Mouse (Mus musculus): ENCODE results near the gene Ccdc187.

Ccdc187 gene

DNA sequence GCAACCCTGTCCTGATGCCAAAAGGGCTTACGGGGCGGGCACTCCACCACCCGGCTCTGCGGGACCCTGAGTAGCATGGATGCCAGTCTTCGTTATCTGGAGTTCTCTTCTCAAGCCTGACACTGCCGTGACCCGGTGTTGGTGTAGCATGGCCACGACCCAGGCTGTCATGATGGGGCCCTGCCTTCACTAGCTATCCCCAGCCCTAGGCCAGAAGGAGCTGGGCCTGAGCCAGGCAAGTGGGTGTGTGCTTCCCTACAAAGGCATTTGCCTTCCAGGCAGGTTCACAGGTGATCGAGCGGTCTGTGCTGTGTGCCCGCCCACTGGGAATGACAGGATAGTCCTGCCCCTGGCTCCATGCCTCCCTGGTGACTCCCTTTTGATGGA lies 21.6 kb upstream of the Ccdc187 start:
- DNase-seq = peak; percentile 57 to 72

DNA sequence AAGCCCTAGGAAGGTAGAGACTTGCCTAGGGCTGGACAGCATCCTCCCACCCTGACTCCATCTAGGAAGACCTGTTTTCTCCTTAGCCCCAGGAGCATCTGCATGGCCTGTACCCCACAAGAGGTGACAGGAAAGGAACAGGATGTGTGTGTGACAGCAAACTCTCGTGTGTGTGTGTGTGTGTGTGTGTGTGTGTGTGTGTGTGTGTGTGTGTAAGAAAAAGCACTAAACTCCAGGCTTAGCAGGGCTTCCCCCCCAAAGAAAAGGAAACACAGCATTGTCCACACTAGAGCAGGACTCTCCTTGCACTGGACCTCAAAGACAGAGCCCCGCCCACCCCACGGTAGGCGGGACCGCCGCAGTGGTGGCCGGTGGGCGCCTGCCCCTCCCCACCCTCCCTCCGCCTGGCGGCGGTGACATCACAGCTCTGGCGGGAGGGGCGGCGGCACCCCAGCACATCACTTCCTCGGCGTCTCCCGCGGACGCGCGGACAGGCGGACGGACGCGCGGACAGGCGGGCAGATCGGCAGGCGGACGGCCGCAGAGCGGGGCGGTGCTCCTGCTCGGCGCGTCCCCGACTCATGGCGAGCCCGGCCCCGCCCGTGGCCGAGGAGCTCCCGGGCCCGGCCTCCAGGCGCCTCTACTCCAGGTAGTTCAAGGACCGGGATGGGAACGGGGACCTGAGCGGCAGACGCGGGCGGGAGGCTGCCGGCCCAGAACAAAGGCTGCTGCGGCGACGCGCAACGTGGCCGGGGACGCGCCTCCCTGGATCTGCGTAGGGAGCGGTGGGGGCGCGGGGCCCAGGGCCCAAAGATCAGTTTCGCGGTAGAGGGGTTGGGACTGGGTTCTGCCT lies 20.9 kb upstream of the Ccdc187 start, which contains the start of gene Gpsm1:
Gene Gpsm1 (plus strand): TSS at position 444 of the 853 bp plus-strand sequence.
- DNase-seq = peak; percentile 85 to 91

DNA sequence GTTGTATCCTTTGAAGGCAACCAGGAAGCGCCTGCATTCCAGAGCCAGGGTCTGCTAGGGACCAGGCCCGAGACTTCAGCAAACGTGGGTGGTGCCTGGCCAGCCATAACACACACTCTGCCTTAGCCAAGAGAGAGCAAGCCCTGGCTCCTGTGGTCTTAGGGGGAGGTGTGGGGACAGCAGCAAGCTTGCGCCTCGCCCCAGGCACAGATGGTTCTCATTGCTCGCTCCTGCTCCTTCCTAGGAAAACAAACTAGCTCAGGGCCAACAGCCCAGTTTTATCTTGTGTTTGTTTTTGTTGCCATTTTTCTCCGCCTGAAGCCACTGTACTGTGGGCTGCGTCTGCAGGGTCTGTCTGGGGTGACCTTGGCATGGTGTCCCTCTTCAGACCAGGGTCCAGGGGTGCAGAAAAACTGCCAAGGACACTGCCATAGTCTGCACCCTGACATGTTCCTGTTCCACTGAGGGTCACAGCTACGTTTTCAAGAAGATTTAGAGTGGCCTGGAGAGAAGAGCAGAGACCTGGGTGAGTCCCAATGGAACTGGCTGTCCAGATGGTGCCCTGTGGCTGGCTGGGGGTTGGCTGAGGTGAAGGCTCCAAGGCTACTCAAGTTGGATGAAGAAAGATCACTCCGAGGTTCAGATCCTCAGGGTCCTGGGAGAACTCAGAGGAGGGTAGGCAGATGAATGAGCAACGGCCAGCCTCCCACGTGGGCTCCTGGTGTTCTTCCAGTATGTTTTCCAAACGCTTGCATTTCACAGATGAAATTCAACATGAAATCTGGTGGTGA lies 20.1 kb upstream of the Ccdc187 start:
- DNase-seq = peak; percentile 43 to 64

DNA sequence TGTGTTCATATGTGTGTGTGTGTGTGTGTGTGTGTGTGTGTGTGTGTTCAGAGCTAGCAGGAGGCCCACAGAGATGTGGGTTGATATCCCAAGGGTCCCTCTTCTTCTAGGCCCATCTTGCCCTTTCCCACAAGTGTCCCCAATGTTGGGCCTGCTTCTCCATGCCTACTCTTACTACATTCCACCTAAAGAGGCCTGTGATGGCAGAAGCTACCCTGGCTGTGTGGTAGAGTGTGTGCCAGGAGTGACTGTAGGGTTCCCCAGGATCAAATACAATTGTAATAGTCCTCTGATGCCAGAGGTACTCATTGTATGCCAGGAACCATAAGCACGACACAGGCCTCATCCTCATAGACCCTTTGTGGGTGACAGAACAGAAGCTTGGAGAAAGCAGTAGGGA lies 19.0 kb upstream of the Ccdc187 start:
- DNase-seq = no peak

DNA sequence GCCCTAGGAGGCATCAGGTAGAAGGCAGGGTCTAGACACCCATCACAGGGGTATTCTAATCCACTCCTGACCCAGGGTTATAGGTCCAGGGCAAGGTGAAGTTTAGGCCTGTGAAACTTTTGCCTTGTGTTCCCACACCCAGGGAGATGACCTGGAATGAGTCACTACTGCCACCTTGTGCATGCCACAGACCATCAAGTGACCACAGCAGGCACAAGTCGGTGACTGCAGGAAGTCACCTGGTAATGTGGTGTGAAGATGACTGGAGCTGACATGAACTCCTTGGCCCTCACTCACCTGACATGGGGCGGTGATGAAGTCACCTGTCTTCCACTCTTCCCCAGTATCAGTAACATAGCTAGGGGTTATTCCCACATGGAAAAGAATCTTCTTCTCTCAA lies 18.5 kb upstream of the Ccdc187 start:
- peak in 1 of 2 experiments; percentile 34 for DNase-seq

DNA sequence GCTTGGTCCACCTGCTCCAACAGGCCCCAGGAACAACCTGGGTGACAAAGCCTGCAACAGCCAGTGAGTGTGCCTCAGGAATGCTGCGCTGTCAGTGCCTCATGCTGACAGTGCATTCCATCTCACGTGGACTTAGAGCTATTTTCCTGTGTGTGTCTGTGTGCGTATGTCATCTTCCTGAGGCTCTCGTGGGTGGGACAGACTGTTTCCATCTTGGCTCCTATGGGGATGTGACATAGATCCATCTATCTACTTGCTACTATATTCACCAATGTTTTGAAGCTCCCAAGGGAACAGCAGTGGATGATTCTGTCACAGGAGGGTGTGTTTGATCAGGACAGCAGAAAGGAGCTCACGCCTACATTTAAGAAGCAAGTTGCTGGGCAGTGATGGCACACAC lies 17.6 kb upstream of the Ccdc187 start:
- DNase-seq = no peak

DNA sequence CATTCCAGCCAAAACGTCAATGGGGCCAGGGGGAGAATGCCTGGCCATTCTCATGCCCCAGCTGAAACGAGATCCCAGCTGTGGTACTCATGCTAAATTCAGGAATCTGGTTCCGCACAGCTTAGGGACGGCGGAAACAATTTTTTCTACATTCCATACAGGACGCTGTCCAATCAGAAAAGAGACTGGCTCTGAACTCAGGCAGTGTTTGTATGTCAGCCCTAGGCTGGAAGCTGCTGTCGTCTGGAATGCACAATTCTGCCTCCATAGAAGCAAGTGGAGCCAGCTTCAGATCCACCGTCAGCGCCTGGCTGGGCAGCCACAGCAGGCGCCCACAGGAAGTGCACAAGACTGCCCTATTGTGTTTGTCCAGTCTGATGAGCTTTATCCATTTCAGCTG lies 15.4 kb upstream of the Ccdc187 start:
- DNase-seq = peak; percentile 22 to 44

DNA sequence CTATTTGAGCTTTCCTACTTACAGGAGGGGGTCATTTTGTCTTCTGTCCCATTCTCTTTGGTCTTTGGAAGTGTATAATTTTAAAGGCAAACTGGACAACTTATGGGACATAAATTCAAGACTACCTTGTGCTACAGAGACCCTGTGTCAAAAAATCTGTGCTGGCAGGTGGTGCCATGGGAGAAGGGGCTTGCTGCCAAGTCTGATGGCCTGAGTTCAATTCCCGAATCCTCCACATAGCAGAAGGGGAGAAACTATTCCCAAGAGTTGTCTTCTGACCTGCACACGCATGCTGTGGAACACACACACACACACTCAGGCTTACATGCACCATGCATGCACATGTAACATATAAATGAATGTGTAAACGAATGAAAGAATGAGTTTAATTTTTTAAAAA lies 12.3 kb upstream of the Ccdc187 start:
- DNase-seq = no peak

DNA sequence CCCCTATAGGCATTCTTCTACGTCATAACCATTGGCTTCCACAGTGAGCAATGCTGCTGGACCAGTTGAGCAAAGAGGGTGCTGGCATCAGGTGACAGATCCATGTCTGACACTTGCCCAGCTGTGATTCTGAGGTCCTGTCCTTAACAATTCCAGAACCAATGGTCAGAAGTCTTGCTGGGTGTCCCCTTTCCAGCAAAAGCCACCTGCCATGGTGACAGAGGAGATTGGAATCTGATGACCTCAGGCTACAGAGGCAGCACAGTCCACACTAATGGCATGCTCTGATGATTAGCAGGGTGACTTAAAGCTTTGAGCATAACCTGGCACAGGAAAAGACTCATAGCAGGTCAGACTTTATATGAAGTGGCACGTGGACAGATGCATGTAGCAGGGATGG lies 11.2 kb upstream of the Ccdc187 start:
- DNase-seq = no peak

DNA sequence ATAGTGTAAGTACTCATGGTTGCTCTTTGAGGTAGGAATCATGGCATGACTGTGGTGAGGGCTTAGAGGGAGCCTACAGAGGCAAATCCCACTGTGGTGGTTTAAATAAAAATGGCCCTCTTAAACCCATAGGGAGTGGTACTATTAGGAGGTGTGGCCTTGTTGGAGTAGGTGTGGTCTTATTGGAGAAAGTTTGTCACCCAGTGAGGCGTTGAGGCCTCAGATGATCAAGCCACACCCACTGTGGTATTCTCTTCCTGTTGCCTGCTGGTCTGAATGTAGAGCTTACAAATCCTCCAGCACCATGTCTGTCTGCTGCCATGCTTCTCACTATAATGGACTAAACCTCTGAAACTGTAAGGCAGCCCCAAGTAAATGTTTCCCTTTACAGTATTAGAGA lies 10.4 kb upstream of the Ccdc187 start:
- DNase-seq = no peak

DNA sequence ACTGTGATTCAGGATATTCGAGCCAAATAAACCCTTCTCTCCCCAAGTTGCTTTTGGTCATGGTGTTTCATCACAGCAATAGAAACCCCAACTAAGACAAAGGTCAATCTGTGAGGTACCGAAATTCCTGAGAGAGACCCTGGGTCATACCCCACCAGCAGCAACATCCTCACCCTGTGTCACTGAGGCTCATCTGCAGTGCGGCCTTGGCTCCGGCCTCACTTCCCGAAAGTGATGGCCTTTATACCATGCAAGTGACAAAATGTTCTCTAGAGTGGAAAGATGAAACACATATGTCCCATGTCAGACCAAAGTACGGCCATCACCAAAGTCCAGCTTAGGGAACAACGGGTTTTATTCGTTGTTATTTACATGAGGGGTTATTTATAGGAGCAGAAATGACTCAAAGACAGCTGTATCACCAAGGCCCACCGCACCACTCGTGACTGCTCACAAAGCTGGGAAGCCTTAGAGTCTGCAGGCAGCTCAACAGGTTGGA lies 7.7 kb upstream of the Ccdc187 start:
- peak in 1 of 2 experiments; percentile 43 for DNase-seq

DNA sequence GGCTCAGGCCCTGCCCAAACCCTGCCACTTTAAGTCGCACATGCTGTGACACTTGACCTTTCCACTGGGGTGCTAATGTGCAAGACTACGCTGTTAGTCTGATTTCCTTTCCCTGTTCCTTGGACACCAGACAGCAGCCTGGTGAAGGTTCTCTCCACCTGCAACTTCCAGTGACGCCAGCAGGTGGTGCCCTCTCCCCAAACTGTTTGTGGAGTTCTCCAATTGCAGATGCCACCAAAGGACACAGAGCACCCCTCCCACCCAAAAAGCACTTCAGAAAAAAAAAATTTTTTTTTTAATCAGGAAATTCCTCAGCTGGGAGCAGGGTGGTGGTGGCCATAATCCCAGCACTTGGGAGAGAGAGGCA lies 6.4 kb upstream of the Ccdc187 start:
- DNase-seq = peak; percentile 82 to 93

DNA sequence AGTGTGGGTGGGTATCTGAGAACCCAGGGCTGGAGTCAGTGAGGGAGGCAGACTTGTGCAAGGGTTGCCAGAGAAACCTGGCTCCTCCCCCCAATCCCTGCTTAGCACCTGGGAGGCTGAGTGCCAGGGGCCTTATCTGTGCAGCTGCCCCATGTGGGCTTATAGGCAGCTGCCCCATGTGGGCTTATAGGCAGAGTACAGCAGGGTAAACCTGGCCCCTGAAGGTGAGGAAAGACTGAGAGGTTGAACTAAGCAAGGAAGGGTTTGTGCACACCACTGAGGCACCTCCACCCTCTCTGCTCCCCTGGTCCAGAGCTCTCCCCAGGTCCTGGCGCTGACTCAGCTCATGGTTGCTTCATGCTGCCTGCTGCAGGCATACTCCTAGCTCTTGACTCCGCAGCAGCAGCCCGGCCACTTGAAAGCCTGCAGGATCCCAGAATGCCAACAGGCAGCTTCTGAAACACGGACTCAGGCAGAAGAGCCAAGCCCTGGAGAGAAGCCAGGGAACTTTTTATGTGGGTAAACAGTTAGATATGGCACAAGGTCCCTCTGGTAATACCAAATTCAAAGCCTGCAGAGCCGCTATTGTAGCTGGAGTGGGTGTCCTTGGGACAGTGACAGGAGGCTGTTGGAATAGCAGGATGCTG lies 5.9 kb upstream of the Ccdc187 start:
- no peak for DNase-seq

DNA sequence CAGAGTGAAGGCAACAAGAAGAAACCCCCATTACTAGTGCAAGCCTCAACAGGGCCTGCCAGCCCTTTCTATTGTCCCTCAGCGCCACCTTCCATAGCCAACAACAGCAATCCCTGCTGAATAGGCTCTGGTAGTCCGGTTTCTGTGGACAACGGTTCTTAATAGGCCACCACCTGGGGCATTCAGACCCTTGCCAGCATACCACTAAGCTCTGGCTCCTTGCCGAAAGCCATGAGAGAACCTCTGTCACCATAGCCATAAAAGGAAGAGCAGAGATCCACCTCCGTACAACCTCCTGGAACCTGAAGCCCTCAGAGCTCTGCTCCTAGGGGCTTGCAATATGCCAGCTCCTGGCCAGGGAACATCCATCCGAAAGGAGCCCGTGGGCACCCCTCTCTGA lies 5.0 kb upstream of the Ccdc187 start:
- DNase-seq = no peak

DNA sequence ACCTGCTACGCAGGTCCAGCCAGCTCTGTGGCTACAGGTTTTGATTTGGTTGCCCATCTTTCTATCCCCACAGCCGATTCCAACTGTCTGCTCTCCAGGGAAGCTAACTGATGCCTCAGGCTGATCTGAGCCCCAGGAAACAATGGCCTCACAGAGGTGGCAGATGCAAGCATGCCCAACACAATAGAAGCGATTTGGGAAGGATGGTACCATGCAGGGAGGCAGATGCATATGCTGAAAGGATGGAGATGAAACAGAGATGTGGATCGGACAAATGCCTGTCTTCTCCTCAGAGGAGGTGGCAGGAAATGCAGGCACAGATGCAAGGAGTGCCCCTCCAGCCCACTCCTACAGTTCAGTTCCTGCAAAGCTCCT lies 4.5 kb upstream of the Ccdc187 start:
- no peak for DNase-seq

DNA sequence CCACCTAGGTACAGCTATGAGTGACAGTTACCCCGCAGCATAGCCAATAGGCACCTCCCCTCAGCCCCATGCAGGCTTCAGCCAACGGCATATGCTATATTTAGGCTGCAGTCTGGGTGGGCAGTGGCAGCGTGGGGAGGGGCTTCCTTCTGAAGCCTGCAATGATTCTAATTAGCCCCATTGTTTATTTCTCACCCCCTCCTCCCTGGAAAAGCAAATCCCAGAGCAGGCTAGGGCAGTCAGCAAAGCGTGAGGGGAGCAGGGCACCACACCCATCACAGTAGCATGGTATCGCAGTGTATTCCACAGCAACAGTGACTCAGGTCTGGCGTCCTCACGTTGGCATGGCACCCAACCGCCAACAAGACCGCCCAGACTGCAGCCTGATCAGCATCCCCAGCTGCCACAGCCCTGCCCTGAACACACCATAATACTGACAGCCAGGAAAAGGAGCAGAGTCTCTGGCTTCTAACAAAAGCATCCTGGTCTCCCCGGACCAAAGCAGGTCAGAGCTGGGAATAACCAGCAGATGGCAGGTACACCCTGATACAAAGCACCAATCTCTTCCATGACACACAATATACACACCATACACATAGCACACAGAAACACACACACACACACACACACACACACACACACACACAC lies 4.0 kb upstream of the Ccdc187 start:
- no peak for DNase-seq

DNA sequence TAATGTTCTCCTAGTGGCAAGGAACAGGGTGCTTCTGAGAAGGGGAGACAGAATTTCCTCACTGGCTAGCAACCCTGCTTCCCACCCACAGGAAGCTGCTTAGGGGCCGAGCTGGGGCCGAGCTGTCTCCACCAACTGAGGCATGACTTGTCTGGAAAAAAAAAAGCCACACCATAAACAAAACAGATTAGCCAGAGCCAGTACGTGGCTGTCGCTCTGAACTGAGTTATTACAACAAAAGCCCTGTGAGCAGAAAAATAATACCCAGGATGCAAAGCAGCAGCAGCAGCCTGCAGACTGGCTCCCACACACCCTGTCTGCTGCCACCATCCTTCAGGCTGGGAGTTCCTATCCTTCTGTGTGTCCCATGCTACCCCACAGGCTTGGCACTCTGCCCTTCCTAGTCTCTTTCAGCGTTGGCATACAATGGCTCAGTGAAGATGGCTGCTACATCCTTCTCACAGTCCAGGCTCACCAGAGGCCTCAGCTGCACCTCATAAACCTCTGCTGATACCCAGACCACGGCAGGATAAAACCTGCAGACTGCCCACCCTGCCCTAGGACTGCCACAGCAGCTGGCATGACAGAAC lies 2.3 kb upstream of the Ccdc187 start:
- no peak for DNase-seq

DNA sequence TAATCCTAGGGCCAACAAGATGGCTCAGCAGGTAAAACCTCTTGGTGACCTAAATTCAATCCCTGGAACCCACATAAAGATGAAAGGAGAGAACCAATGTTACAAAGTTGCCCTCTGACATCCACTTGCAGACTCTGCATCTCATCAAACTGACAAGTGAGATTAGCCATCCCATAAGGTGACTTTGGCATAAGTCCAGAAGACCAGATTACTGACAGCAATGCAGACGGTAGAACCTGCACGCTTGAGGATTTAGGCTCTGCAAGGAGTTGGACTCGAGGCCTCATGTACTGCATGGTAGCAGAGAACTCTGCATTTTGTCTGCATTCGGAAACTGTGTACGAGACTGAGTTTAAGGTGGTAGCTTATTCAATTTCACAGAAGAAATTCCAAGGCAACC lies 4.2 kb downstream of the Ccdc187 start:
- no peak for DNase-seq

DNA sequence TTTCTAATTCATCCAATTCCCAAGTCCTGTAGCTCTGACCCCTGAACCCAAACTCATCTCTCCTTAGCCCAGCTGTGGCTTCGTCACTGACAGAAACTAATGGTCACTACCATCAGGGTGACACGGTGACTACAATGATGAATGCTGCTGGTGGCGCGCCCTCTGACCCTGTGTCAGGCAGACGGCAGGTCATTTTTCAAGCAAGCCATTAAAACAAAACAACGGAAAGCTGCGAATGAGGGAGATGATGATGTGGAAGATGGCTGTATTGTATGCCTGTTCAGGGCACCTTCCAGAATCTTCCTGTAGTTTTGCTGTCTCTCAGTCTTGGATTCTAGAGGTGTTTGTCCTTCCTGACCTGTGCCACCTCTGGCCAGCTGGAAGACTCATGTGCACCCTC lies 8.0 kb downstream of the Ccdc187 start:
- no peak for DNase-seq

DNA sequence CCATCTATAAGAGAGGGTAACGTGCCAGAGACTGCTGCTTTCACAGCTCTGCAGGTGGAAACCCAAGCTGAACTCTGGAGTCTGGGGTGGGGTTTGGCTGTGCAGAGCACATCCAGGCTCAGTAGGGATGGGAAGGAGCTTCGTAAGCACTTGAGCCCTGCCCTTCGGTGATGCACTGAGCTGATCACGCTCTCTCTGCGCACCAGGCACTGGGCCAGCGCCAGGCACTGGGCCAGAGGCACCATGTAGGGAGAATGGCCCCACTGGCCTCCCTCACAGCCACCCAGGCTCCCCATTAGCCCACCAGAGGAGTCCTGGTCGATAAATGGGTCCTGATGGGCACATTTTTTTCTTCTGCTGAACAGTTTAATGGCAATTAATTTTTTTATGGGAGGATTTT lies 8.6 kb downstream of the Ccdc187 start:
- DNase-seq = peak in 1 of 2 experiments; percentile 23

DNA sequence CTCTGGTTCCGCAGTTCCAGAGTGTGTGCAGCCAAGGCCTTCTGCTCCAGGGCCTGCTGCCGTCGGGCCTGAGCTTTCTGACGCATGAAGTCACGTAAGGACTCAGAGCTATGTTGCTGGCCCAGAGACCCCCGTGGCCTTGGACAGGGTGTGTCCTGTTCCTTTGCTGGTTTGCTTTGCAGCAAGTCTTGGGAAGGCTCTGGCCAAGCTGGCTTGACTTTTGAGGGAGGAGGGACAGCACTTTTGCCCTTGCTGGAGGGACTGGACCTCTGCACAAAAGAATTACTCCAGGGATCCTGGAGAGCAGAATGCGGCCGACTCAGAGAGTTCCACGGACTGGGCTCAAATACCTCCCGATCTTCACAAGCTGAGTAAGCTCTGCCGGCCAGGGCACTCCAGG lies 13.8 kb downstream of the Ccdc187 start:
- DNase-seq = no peak

DNA sequence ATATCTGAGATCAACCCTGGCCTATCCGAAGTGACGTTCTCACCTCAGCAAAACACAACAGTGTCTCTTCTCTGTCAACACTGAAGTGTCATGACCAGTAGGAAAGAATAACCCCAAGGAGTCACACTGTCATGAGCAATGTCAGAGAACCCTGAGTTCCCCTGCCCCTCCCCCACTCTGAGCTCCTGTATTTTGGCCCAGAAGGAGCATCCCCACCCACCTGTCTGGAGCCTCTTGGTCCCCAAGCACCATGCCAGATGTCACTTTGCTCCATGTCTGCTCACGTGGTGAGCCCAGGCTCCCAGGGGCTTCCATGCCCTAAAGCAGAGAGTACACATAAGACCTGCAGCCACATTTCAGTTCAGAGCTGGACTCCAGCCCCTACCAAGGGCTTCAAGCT lies 14.6 kb downstream of the Ccdc187 start:
- DNase-seq = no peak

DNA sequence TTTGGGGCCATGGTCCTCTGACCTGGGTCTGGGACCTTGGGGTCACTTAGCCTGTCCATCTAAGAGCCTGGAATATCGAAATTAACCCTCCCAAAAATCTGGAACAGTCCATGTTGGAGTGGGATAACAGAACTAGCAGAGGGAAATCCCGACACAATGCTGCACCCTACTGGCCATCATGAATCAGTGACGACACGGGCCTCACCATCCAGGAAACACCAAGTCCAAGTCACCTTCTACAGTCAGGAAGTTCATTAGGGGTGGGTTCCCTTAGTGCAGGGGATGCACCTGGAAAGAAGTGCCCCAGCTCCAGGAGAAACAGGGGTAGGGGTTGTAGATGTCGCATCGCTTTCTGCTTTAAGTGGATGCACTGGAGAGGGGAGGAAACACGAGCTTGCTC lies 20.7 kb downstream of the Ccdc187 start:
- DNase-seq = peak; percentile 59 to 79
